Mouse (Mus musculus) Patski (cell line): ENCODE data around the gene Tmem59. TPM values are rescaled to one million over a fixed set of nuclear protein-coding genes. Genes with fewer than 3 reads are reported as not detected.

Experiments
- ATAC-seq: fragments of 100-300 bp; one replicate; pipeline ENCODE4 v1.8.0; 2021
- CTCF ChIA-PET: fragments of 350-600 bp; sonication (Branson Sonifier 250); formaldehyde crosslinking; loops from one replicate; lab custom pipeline; 2022; ENCODE audit warnings: inconsistent platforms; lab: Charles Lee
- POLR2A ChIA-PET: fragments of 350-600 bp; sonication (Branson Sonifier 250); formaldehyde crosslinking; loops from one replicate; lab custom pipeline; 2022; ENCODE audit warnings: antibody characterized with exemption, inconsistent platforms; lab: Charles Lee
- DNase-seq: peaks from one replicate; pipeline ENCODE4 v3.0.0-alpha.2; 2011; ENCODE audit warnings: low read depth, low spot score
- H3K27me3 ChIP-seq: fragments of 371-371 bp; one replicate; pipeline ENCODE4 v1.5.1; 2021
- CTCF ChIP-seq: fragments of 100-300 bp; IDR thresholded peaks from one replicate; pipeline ENCODE4 v1.5.1; 2021
- in situ Hi-C: fragments of 300-500 bp; cut with MboI; formaldehyde crosslinking; loops from 3 replicates; pipeline ENCODE4 v1.11.1; 2018; ENCODE audit warnings: low pct_unique_long_range_greater_than_20kb, mixed read lengths
- polyA plus RNA-seq: library from polyadenylated mRNA; unstranded; gene quantifications from one replicate; pipeline ENCODE4 v1.2.3, GENCODE M21; 2021

Gene Tmem59
- 401 TPM for polyA plus RNA-seq

GRCm38 (mm10) chr4:107178182-107178829, at the start of gene Tmem59:
Tmem59 (plus strand) TSS chr4:107178399.
- CTCF ChIA-PET = interaction anchor here (1.3 kb wide), 1 partner anchor 188 kb away, joined by 4 read pairs; no protein-coding TSS in a partner anchor

GRCm38 (mm10) chr4:107129373-107129772, 48.8 kb upstream of the Tmem59 start:
- in situ Hi-C loops = no loop called here
- CTCF ChIA-PET = no interaction called here

More at GRCm38 (mm10) chr4:107178182-107178829, at the start of gene Tmem59:
- TF ChIP-seq CTCF = no peak
- DNase-seq (peak; percentile 69), ATAC-seq (peak; percentile 79)
- no peaks in the 10 kb centered on the region for H3K27me3 ChIP-seq
- in situ Hi-C loops = no loop called here
- POLR2A ChIA-PET = interaction anchor here (1.0 kb wide), 1 partner anchor 10 kb away, joined by 3 read pairs; no protein-coding TSS in a partner anchor

GRCm38 (mm10) chr4:107130534-107130933, 47.7 kb upstream of the Tmem59 start:
- ChIA-PET POLR2A (no interaction called here), CTCF (interaction anchor here (1.0 kb wide), 1 partner anchor 25 kb away, joined by 3 read pairs; no protein-coding TSS in a partner anchor)
- no peak for TF ChIP-seq CTCF
- ATAC-seq (no peak), DNase-seq (no peak)
- H3K27me3 ChIP-seq = no peaks in the 10 kb centered on the region
- in situ Hi-C loops = no loop called here

More at GRCm38 (mm10) chr4:107129373-107129772, 48.8 kb upstream of the Tmem59 start:
- POLR2A ChIA-PET = no interaction called here
- DNase-seq = no peak
- TF ChIP-seq CTCF = no peak
- no peak for ATAC-seq
- H3K27me3 ChIP-seq = no peaks in the 10 kb centered on the region

- ATAC-seq (no peak), DNase-seq (no peak)
- in situ Hi-C loops = no loop called here
- no peaks in the 10 kb centered on the region for H3K27me3 ChIP-seq
- TF ChIP-seq CTCF = no peak
- POLR2A ChIA-PET = interaction anchor here (0.7 kb wide), 1 partner anchor 279 kb away, joined by 5 read pairs; no protein-coding TSS in a partner anchor
- CTCF ChIA-PET = no interaction called here
Observed at GRCm38 (mm10) chr4:107134891-107135290, 43.3 kb upstream of the Tmem59 start.

- ATAC-seq = no peak
- in situ Hi-C loops = no loop called here
- ChIA-PET CTCF (no interaction called here), POLR2A (no interaction called here)
- TF ChIP-seq CTCF = no peak
- H3K27me3 ChIP-seq = no peaks in the 10 kb centered on the region
- DNase-seq = no peak
Observed at GRCm38 (mm10) chr4:107135663-107136062, 42.5 kb upstream of the Tmem59 start.

- POLR2A ChIA-PET = interaction anchor here (0.6 kb wide), 1 partner anchor 226 kb away, joined by 4 read pairs; the partner anchor contains the start of gene Ssbp3
- ATAC-seq (no peak), DNase-seq (no peak)
- in situ Hi-C loops = no loop called here
- TF ChIP-seq CTCF = no peak
- CTCF ChIA-PET = no interaction called here
- no peaks in the 10 kb centered on the region for H3K27me3 ChIP-seq
Observed at GRCm38 (mm10) chr4:107136531-107136930, 41.7 kb upstream of the Tmem59 start.

GRCm38 (mm10) chr4:107138948-107139835, 39.0 kb upstream of the Tmem59 start:
- no peak for ATAC-seq
- ChIA-PET POLR2A (interaction anchor here (0.9 kb wide), 1 partner anchor 11 kb away, joined by 3 read pairs; no protein-coding TSS in a partner anchor), CTCF (no interaction called here)
- no peak for TF ChIP-seq CTCF
- in situ Hi-C loops = no loop called here
- H3K27me3 ChIP-seq = no peaks in the 10 kb centered on the region
- no peak for DNase-seq

- TF ChIP-seq CTCF = no peak
- ATAC-seq = no peak
- H3K27me3 ChIP-seq = no peaks in the 10 kb centered on the region
- in situ Hi-C loops = no loop called here
- DNase-seq = no peak
- ChIA-PET CTCF (no interaction called here), POLR2A (no interaction called here)
Observed at GRCm38 (mm10) chr4:107139836-107140631, 38.2 kb upstream of the Tmem59 start.

GRCm38 (mm10) chr4:107143511-107143910, 34.7 kb upstream of the Tmem59 start:
- no peaks in the 10 kb centered on the region for H3K27me3 ChIP-seq
- TF ChIP-seq CTCF = no peak
- in situ Hi-C loops = no loop called here
- CTCF ChIA-PET = no interaction called here
- DNase-seq (no peak), ATAC-seq (no peak)
- POLR2A ChIA-PET = no interaction called here

- in situ Hi-C loops = no loop called here
- TF ChIP-seq CTCF = no peak
- DNase-seq (no peak), ATAC-seq (no peak)
- H3K27me3 ChIP-seq = no peaks in the 10 kb centered on the region
- CTCF ChIA-PET = no interaction called here
- POLR2A ChIA-PET = interaction anchor here (0.6 kb wide), 1 partner anchor 26 kb away, joined by 5 read pairs; no protein-coding TSS in a partner anchor
Observed at GRCm38 (mm10) chr4:107150991-107151390, 27.2 kb upstream of the Tmem59 start.
